Mouse (Mus musculus): ENCODE results near the gene Chd8.
"Not testable (repeated sequence)": the region's sequence is repeated elsewhere in the genome, so short reads cannot be mapped to it uniquely, and the experiment has no call there.

Chd8 gene

DNA sequence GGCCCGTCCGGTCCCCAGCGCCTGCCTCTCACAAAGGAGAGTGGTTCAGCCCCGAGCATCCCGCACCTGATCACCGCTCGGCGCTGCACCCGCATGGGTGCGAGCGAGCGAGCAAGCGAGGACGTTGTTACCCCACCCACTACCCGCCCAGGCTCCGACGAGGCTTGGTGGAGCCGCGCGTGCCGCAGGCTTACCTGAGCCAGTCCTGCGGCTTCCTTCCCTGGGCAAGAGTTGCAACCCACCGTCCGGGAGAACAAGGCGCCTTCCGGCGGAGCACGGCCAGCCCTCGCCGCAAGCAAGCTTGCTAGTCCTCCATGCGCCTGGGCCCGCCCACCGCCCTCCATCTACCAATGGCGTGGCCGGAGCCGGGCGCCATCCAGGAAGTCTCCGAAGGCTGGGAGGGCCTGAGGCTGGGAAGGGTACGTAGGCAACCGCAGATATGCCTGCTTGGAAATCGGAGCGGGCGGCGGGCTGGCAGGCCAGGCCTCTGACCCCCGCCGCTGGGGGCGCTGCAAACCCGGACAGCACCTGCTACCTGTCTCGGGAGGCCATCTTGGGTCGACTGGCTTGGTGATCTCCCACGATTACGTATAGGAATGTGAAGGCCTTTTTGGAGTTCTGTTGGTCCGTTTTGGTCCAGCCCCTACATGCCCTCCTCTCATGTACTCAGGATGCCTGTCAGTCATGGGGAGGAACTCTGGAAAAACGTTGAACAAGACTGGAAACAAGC is at the start of gene Chd8:
TSS of gene Chd8 (minus strand) at position 297 of the 730 bp plus-strand sequence.
- in situ Hi-C loops (cut with MboI; ENCODE audit: low sequenced_read_pairs) = no loop called here

DNA sequence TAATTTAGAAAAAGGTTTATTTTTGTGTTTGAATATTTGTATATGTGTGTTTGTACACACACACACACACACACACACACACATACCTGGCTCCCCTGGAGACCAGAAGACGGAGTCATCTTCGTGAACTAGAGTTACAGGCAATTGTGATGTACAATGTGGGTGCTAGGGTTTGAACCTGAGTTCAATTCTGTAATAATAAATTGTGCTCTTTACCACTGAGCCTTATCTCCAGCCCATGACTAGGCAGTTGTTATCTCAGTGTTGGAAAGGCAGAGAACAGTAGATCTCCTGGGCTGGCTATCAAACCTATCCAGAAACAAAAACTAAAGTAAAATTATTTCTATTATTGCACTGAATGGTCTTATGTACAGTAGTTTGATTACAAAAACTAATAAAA is 48.5 kb upstream of the Chd8 start:
- in situ Hi-C loops (cut with MboI; ENCODE audit: low sequenced_read_pairs) = no loop called here

DNA sequence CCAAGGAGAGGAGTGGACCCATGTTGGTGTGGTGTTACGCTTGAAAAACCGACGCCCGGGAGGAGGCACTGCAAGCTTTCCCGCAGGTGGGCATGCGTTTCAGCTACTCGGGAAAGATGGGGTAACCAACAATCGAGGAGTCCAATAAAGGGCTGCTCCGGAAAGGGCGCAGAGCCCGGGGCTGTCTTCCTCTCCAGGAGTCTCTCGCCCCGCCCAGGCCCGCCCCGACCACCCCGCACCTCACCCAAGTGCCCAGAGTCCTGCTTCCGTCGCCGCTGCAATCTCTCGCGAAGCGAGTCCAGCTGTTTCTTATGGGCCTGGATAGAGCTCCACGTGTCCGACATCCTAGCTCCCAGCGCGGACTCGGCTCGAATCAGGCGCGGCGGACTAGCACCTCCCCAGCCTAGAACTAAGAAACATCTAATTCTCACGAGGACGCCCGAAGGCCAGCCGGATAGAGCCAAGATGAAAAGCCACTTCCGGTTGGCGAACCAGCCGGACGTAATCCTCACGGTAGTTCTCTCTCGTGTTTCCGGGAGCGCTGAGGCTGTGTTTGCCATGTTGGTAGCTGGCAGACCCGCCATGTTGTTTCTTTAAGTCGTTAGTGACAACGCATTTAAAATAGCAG is 47.2 kb upstream of the Chd8 start, which contains the start of gene Mettl3:
TSS of gene Mettl3 (minus strand) at position 485 of the 628 bp plus-strand sequence.
- in situ Hi-C loops (cut with MboI; ENCODE audit: low sequenced_read_pairs) = no loop called here

DNA sequence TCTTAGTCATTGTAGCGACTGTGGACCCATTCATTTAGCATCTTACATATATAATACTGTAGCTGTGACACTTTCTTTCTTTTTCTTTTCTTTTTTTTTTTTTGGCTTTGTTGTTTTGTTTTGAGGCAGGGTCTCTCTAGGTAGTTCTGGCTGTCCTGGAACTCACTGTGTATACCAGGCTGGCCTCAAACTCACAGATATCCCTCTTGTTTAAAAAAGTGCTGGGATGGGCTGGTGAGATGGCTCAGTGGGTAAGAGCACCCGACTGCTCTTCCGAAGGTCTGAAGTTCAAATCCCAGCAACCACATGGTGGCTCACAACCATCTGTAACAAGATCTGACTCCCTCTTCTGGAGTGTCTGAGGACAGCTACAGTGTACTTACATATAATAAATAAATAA is 45.9 kb upstream of the Chd8 start:
- in situ Hi-C loops (cut with MboI; ENCODE audit: low sequenced_read_pairs) = not testable (repeated sequence)

DNA sequence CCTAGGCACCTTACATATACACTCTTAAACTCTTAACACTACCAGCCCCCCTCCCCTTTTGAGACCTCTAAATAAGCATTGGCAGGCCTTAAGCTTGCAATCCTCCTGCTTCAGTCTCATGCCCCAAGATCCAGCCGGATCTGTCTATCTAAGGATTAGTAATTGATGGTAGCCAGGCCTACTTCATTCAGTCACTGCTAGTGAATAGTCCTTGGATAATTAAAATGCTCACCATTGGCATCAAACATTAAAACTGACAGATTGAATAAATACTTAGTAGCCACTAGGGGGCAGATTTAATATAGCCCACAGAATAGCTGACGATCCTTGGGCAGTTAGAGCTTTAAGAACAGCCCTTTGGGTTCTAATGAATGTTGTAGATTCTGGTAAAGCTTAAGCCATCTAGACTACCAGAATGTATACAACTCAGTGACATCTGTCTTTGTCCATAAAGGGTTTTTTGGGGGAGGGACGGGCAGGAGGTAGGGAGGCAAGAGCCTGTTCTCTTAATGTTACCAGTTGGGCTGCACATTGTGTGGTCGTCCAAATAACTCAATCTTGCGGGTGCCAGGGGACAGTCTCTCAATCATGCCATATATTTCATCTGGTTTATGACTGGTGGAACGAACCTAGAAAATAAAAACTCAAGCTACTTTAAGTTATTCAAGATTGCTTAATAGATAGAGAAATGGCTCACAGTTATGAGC is 38.1 kb upstream of the Chd8 start:
- in situ Hi-C loops (cut with MboI; ENCODE audit: low sequenced_read_pairs) = no loop called here

DNA sequence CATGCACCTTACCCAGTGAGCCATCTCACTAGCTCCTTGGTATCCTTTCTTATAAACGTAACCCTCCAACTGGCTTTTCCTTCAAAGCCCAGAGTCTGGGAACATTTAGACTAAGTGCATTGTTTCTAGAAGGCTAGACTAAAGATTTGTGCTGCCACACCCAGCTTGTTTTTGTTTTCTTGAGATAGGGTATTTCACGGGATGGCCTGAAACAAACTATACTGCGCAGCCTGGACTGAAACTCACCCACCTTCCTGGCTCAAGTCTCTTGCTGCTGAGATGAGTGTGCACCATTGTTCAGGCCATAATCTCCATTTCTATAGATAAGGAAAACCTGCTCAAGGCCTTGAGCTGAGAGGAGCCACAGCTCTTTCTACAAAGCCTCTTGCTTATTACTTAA is 26.6 kb upstream of the Chd8 start:
- in situ Hi-C loops (cut with MboI; ENCODE audit: low sequenced_read_pairs) = no loop called here

DNA sequence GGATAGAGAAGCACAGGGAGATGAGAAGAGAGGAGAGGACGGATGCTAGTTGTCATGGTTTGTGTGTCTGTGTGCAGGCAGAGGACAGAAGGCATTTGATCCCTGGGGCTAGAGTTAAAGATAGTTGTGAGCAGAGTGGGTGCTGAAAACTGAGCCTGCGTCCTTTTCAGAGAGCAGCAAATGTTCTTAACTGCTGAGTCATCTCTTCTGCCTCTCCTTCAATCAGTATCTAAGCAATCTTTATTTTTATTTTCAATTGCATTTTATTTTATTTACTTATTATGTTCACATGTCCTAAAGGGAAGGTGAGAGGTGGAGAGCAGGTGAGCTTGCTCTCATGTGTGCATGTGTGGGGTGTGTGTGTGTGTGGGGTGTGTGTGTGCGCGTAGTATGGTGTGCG is 26.0 kb upstream of the Chd8 start:
- in situ Hi-C loops (cut with MboI; ENCODE audit: low sequenced_read_pairs) = no loop called here

DNA sequence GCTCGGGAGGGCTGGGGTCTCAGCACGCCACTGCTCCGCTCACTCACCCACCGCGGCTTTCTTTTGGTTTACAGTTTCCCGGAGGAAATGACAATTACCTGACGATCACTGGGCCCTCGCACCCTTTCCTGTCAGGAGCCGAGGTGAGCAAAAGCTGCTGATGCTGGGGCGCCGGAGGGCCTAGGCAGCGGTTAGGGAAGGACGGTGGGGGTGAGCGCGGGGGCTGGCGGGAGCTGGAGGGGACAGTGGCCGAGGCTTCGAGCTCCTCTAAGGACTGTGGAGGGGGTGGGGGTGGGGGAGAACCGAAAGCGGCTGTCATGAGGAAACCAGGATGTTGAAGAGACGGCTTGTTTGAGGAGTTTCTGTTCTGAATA is 22.2 kb upstream of the Chd8 start:
- in situ Hi-C loops (cut with MboI; ENCODE audit: low sequenced_read_pairs) = no loop called here

DNA sequence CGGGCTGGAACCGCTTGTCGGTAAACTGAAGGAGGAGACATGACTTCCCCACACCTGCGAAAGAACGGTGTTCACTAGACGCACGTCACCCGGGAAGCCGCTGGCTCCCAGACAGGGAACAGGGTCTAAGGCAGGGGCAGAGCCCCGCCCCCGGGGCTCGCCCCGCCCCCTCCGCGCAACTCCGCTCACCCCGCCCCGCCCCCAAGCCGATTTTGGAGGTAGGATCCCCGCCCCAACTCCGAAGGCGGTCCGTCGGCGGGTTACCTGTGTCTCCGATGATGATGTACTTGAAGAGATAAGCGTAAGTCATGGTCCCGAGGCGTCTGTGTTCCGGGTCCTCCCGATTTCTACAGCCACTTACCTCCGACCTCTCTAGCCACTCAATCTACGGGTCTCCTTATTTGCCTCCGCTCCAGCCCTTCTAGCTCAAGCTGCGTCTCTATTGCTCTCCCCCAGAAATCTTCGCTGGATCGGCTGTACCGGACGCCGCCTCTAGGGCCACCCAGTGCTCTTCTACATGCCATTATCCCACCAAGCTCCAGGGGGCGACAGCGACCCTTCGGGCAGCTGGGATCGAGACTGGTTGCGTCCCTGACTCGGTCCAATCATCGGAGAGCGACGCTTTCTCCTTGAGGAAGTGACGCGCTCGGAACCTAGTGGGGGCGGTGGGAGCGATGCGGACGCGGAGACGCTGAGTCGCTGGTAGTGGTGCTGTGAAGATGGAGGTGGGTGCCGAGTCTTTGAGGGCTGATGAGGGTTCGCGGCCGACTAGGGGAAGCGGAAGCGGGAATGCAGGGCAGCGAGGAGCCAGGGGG is 21.6 kb upstream of the Chd8 start, which contains the start of the genes Tox4 and Rab2b:
TSS of gene Tox4 (plus strand) at position 215 of the 815 bp plus-strand sequence.
TSS of gene Rab2b (minus strand) at position 614 of the 815 bp plus-strand sequence.
- in situ Hi-C loops (cut with MboI; ENCODE audit: low sequenced_read_pairs) = no loop called here

DNA sequence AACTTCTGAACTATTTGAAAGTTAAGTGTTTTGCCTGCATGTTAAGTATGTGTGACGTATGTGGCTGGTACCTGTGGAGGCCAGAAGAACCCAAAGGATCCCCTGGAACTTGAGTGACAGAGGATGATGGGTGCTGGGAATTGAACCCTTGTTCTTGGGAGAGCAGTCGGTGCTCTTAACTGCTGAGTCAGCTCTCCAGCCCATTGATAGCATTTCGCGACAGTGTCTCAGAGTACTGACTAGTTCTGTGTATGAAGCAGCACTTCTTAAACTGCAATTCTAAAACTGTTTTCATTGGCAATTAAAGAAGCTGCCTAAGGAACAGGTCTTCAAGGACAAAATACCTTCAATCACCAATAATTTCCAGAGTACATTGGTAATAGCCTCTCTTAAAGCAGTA is 19.6 kb upstream of the Chd8 start:
- in situ Hi-C loops (cut with MboI; ENCODE audit: low sequenced_read_pairs) = no loop called here

DNA sequence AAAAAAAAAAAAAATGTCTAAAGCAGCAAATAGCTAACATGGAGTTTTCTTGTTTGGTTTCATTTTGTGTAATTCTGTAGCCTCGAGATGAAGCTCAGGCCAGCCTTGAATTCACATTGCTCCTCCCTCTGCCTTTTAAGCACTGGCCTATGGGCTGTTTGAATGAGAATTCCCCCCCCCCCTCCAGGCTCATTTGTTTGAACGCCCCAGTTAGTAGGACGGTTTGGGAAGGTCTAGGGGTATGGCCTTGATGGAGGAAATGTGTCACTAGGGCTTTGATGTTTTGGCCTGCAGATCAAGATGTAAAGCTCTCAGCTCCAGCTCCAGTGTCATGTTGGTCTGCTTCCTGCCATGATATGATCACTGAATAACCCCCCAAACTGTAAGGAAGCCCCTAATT is 15.2 kb upstream of the Chd8 start:
- in situ Hi-C loops (cut with MboI; ENCODE audit: low sequenced_read_pairs) = no loop called here

DNA sequence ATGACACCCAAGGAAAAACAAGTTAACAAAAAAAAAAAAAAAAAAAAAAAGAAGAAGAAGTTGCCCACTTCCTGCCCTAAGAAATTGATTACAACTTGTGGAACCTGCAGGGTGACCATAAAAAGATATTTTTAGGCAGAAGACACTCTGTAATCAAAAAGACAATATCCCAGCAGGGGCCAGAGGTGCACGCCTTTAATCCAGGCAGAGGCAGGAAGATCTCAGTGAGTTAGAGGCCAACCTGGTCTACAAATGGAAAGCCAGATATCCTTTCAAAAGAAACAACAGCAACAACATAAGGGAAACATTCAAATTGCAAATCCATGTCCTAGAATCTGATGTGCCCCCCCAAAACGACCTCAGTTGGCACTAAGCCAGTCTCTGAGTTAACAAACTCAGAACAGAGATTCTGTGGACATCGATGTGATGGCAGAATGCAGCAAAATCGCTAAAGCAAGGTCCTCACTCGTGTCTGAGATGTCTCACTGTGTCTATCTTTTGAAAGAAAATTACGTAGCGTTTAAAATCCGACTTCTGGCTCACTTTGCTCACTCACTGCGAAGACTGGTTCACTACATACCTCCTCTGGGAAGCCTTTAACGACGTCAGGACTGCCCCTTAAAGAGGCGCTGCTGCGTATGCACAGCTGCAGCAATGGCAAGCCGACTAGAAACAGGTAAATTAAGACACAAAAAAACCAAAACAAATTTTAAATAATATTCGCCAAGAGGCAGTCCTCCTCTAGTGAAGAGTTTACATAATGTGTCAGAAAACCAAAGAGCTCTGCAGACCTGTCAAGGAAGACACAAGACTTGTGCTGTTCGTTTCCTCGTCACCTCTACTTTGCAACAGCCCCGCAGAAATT is 1.0 kb downstream of the Chd8 start:
- in situ Hi-C loops (cut with MboI; ENCODE audit: low sequenced_read_pairs) = no loop called here

DNA sequence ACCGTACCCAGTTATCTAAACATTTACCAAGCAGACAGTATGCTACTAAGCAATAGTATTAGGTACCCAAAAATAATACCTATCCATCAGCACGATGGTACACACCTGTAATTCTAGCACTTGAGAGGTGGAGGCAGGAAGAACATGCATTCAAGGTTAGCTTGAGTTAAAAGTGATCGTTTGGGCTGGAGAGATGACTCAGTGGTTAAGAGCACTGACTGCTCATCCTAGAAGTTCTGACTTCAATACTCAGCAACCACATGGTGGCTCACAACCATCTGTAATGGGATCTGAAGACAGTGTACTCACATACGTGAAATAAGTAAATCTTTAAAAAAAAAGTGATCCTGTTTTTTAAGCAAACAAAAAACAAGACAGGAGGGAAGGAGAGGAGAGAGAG is 11.5 kb downstream of the Chd8 start:
- in situ Hi-C loops (cut with MboI; ENCODE audit: low sequenced_read_pairs) = no loop called here

DNA sequence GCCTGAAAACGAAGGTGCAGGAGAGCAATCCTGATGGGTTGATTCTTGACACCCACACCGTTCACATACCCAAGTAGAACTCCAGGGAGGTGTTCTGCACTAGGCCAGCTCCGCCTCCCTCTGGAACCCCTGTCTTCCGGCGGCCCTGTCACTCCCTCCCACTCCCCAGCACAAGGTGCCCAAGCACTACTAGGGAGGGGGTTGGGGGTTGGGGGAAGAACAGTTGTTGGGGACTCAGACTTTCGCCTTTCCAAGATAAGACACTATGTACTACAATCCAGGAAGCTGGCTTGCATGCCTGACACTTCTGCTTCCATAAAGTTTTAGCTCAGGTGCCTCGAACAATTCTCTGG is 12.9 kb downstream of the Chd8 start:
- in situ Hi-C loops (cut with MboI; ENCODE audit: low sequenced_read_pairs) = no loop called here

DNA sequence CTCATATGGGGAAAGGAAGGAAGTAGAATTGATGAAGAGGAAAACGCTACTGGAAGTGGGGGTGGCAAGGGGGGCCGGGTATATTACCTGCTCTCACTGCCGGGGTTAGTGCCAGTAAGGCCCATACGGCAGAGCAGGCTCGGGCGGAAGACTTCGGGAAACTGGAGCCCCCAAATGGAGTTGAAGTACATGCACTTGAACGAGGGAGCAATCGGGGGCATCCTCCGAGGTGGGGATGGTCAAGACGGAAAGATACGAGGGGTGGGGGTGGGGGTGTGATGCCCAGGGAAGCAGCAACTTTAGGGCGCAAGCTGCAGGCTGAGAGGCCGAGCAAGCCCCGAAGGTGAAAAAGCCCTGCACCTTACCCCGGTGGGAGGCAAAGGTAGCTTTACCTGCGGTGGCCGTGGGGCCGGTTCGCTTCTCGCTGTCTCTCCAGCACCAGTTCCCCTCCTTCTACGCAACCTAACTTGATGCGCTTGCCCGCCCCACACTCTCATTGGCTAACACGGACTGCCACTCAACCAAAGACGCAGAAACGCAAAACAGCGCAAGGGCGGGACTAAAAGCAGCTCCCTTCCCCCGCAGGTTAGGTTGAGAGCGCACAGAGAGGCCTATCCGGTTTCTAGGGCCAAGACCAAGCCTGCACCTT is 13.4 kb downstream of the Chd8 start:
- in situ Hi-C loops (cut with MboI; ENCODE audit: low sequenced_read_pairs) = no loop called here

DNA sequence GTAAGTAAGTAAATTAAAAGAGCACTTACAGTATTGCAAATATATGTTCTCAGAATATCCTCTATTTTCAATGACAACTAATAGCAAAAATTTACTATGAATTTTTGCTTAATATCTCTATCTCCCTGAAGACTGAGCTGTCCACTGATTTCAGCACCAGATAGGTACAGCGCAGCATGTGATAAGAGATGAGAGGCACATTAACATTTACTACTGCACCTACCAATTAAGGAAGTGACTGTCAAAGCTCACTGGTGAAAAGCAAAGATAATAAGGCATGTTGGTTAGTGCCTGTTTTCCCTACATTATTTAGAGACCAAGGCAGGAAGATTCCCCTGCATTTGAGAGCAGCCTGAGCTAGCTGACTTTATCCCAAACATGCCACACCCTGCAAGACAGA is 21.4 kb downstream of the Chd8 start:
- in situ Hi-C loops (cut with MboI; ENCODE audit: low sequenced_read_pairs) = no loop called here

DNA sequence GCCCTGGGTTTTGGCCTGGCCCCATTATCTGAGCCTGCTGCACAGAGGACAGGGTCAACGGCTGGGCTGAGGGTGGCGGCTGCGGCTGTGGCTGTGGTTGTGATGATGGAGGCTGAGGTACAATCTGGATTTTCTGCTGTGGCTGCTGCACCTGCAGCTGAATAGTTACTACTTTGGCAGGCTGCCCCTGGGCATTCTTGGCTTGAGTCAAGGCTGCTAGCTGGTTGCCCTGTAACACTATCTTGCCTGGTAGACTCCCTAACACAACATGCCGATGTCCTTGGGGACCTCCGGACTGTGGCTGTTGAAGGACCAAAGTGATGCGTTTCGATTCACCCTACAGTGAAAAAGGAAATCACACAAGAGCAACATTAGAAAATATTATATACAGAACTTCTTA is 22.4 kb downstream of the Chd8 start:
- in situ Hi-C loops (cut with MboI; ENCODE audit: low sequenced_read_pairs) = no loop called here

DNA sequence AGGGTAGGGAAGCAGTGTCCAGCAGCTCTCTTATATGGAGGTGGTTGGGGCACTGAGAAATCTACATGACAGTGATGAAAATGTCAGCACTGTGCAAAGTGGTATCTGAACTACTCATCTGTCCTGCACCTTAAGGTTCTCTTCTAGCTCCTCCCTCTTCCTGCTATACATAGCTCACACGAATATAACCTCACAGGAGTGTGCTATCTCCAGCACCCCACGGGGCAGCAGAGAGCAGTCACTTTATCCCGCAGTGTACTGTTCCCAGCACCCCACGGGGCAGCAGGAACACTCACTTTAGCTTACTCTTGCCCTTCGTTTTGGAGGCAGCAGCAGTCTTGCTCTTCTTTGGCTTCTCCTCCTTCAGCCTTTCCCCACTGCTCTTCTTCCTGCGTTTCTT is 25.3 kb downstream of the Chd8 start:
- in situ Hi-C loops (cut with MboI; ENCODE audit: low sequenced_read_pairs) = no loop called here

DNA sequence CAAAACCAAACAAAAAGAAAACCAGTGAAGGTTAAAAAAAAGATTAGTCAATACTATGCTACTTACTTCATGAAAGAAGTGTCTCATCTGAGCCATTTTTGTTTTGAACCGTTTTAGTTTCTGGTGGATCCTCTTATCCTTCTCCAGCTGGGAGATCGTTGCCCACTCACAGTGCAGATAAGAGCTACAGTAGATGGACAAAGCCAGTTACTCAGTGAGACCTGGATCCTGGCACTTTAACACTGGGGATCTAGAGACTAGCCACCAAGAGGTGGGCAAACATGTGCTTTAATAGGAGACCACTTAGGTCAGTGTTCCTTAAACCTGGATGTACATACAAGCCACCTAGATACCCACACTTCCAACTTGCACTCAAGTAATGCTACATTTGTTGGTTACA is 31.6 kb downstream of the Chd8 start:
- in situ Hi-C loops (cut with MboI; ENCODE audit: low sequenced_read_pairs) = no loop called here

DNA sequence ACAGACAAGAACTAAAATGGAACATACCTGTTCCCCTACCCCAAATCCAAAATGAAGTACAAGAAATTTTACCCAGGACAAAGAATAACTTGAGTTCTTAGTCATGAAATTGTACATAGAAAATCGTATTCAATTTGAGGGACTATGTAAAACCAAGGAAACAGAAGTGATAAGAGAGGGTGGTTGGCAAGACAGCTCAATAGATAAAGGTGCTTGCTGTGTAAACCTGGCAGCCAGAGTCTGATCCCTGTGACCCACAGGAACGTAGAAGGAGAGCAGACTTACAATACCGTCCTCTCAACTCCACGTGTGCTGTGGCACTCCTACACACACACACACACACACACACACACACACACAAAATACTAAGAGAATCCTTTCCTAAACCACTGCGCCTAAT is 40.3 kb downstream of the Chd8 start:
- in situ Hi-C loops (cut with MboI; ENCODE audit: low sequenced_read_pairs) = no loop called here
